11 mouse cellular contexts compared by ENCODE assay signal in the genomic region with DNA sequence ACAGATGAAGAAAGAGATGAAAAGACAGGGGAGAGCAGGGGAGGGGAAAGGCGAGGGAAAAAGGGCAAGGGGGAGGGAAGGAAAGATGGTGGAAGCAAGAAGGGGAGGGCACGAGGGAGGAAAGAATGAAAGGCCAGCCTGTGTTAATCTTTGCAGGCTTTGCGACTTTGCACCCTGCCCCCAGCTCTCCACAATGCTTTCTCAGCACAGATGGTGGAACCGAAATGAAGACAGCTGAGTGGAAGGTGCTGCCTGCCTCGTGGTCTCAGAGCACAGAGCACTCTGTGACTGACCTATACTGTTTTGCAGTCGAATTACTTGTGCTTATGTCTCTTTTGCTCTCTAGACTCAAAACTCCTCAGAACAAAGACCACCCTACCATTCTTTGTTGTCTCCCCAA. TPM values are rescaled to one million over a fixed set of nuclear protein-coding genes. Genes with fewer than 3 reads are reported as not detected.
DNase-seq lines count a peak whose midpoint lies in the region; ATAC-seq and TF ChIP-seq lines count a peak whose summit lies in the region.
"Had no signal": no experiment of that assay in that cellular context is flagged by ENCODE, and none has a peak within 500 bp of the region (broad histone marks: within the 10 kb centered on the region; RNA-seq: fewer than 3 reads in every experiment).

No protein-coding gene starts in this region.

- H3K9me3 ChIP-seq in hindbrain, embryonic 15.5 days = no peaks in the 10 kb centered on the region
- H3K9me3 ChIP-seq in hindbrain, embryonic 13.5 days = no peaks in the 10 kb centered on the region
- H3K9me3 ChIP-seq in forebrain, embryonic 15.5 days = no peaks in the 10 kb centered on the region

- no peaks in the 10 kb centered on the region for H3K36me3 ChIP-seq in hindbrain, embryonic 15.5 days
- no peaks in the 10 kb centered on the region for H3K36me3 ChIP-seq in hindbrain, embryonic 13.5 days
- H3K36me3 ChIP-seq in forebrain, embryonic 15.5 days = no peaks in the 10 kb centered on the region

- ATAC-seq in hindbrain, embryonic 15.5 days (ENCODE audit: low FRiP score, low read depth) = 0 out of 2 replicates have a peak, but pooled peaks have one; percentile 34
- no peak for ATAC-seq in hindbrain, embryonic 13.5 days (ENCODE audit: low FRiP score)
- peak; percentile 78 for ATAC-seq in forebrain, embryonic 15.5 days (replicated peaks)
- no peak for ATAC-seq in monocyte, adult 5-6 weeks (replicated peaks; ENCODE audit: insufficient number of reproducible peaks, low FRiP score, low TSS enrichment, poor library complexity, severe bottlenecking)
- ATAC-seq: inflammation-experienced regulatory T-cells, adult 6 months; liver, postnatal 0 days had no signal

- WGBS in hindbrain, embryonic 15.5 days = 31% methylated on average over 6 of the region's 6 CpGs
- 19% methylated on average over 6 of the region's 6 CpGs for WGBS in hindbrain, embryonic 13.5 days
- WGBS in forebrain, embryonic 15.5 days = 14% methylated on average over 6 of the region's 6 CpGs

- no peak for TF ChIP-seq CTCF in brain, embryonic 14.5 days (IDR thresholded peaks at IDR 0.05; ENCODE audit: borderline replicate concordance, extremely low read depth, insufficient read depth, insufficient read length)
- no peak for TF ChIP-seq CTCF in left cerebral cortex, adult 2 months (IDR thresholded peaks at IDR 0.05)

- H3K27me3 ChIP-seq in hindbrain, embryonic 15.5 days = no peaks in the 10 kb centered on the region
- no peaks in the 10 kb centered on the region for H3K27me3 ChIP-seq in hindbrain, embryonic 13.5 days
- H3K27me3 ChIP-seq in forebrain, embryonic 15.5 days = no peaks in the 10 kb centered on the region

- DNase-seq in brain, embryonic 14.5 days (ENCODE audit: low read depth) = peak; percentile 67
- DNase-seq in left cerebral cortex, adult 2 months (ENCODE audit: extremely low spot score in 1 of 2, low spot score in 2 of 2) = peak; percentile 19 to 43
- no peak for DNase-seq in lung, postnatal 10 days
- DNase-seq: liver, postnatal 0 days had no signal

- H3K4me2 ChIP-seq in hindbrain, embryonic 15.5 days = no peak overlapping the region
- no peak overlapping the region for H3K4me2 ChIP-seq in hindbrain, embryonic 13.5 days
- H3K4me2 ChIP-seq in forebrain, embryonic 15.5 days (replicated peaks) = no peak overlapping the region
- H3K4me2 ChIP-seq: heart, embryonic 11.5 days had no signal

- no peak overlapping the region for H3K27ac ChIP-seq in hindbrain, embryonic 15.5 days (replicated peaks)
- no peak overlapping the region for H3K27ac ChIP-seq in hindbrain, embryonic 13.5 days
- H3K27ac ChIP-seq in forebrain, embryonic 15.5 days (replicated peaks) = peak overlapping the region; percentile 5; the same call in 1 of the 2 replicates
- H3K27ac ChIP-seq in left cerebral cortex, adult 2 months = peak overlapping the region; percentile 4; the same call in 1 of the 2 replicates

- intact Hi-C loops in left cerebral cortex, adult 2 months (cut with DNase I) = no loop called here

- no peaks in the 10 kb centered on the region for H3K4me1 ChIP-seq in hindbrain, embryonic 15.5 days (replicated peaks)
- no peaks in the 10 kb centered on the region for H3K4me1 ChIP-seq in hindbrain, embryonic 13.5 days (replicated peaks)
- 0 out of 2 replicates have a peak, but pooled peaks cover 3% of the 10 kb centered on the region for H3K4me1 ChIP-seq in forebrain, embryonic 15.5 days

- no peak for TF ChIP-seq POLR2A in brain, embryonic 14.5 days (IDR thresholded peaks at IDR 0.05; ENCODE audit: borderline replicate concordance, extremely low read depth, insufficient read depth, insufficient read length, poor library complexity, severe bottlenecking)

- no peak overlapping the region for H3K9ac ChIP-seq in hindbrain, embryonic 15.5 days
- H3K9ac ChIP-seq in hindbrain, embryonic 13.5 days = no peak overlapping the region
- H3K9ac ChIP-seq in forebrain, embryonic 15.5 days (replicated peaks) = no peak overlapping the region
- H3K9ac ChIP-seq: liver, postnatal 0 days had no signal

- no peak overlapping the region for H3K4me3 ChIP-seq in hindbrain, embryonic 15.5 days
- no peak overlapping the region for H3K4me3 ChIP-seq in hindbrain, embryonic 13.5 days
- no peak overlapping the region for H3K4me3 ChIP-seq in forebrain, embryonic 15.5 days
- no peak overlapping the region for H3K4me3 ChIP-seq in left cerebral cortex, adult 2 months

RNA-seq across cellular contexts. Expression of gene B3gat1, which starts 55.2 kb away (rescaled TPM):
- 41.1 and 51.0 TPM in 2 replicates for polyA plus RNA-seq in hindbrain, embryonic 15.5 days (2015; fragmentation: Nextera tagmentation; extraction: Ambion mirVana)
- 31.7 and 31.9 TPM in 2 replicates for polyA plus RNA-seq in hindbrain, embryonic 13.5 days (2015; fragmentation: Nextera tagmentation; extraction: Ambion mirVana)
- polyA plus RNA-seq in brain, embryonic 14.5 days (2012; rRNA removed) = 226 and 262 TPM in 2 replicates
- polyA plus RNA-seq in forebrain, embryonic 15.5 days (2015; fragmentation: Nextera tagmentation; extraction: Ambion mirVana) = 33.7 and 37.2 TPM in 2 replicates
- total RNA-seq in left cerebral cortex, adult 2 months (2021) = 100 to 1,000 TPM; 212 to 225 TPM
- total RNA-seq in monocyte, adult 5-6 weeks (2017) = not detected in 3 replicates
- total RNA-seq: megakaryocyte-erythroid progenitor cell, adult 5-6 weeks had no signal
- polyA plus RNA-seq: inflammation-experienced regulatory T-cells, adult 6 months; liver, postnatal 0 days had no signal

Comparison
In these comparisons a context has a peak if more than half of its experiments do, and no peak if none do; other contexts are left out.
1. ATAC-seq: peak in hindbrain, embryonic 15.5 days (single experiment) and forebrain, embryonic 15.5 days (single experiment); none in hindbrain, embryonic 13.5 days (single experiment) and monocyte, adult 5-6 weeks (single experiment).
2. H3K27ac ChIP-seq: peak in forebrain, embryonic 15.5 days (single experiment) and left cerebral cortex, adult 2 months (single experiment); none in hindbrain, embryonic 15.5 days (single experiment) and hindbrain, embryonic 13.5 days (single experiment).